Mouse (Mus musculus) Muller cell, postnatal 12 days (primary cell): Measurements from ENCODE around the gene Acsf3.

Experiments
- DNase-seq: peaks from one replicate; pipeline ENCODE4 v3.0.0-alpha.2; 2015; ENCODE audit errors: inconsistent ontology term

Gene Acsf3

GRCm38 (mm10) chr8:122851692-122852545 lies 76.6 kb downstream of the Acsf3 start:
- DNase-seq: peak; percentile 72

- DNase-seq: no peak
Observed at GRCm38 (mm10) chr8:122852546-122852905, 77.2 kb downstream of the Acsf3 start.

- DNase-seq: peak; percentile 56
Observed at GRCm38 (mm10) chr8:122853340-122853771, 78.1 kb downstream of the Acsf3 start.

- DNase-seq: no peak
Observed at GRCm38 (mm10) chr8:122854388-122854787, 79.1 kb downstream of the Acsf3 start.

DNA sequence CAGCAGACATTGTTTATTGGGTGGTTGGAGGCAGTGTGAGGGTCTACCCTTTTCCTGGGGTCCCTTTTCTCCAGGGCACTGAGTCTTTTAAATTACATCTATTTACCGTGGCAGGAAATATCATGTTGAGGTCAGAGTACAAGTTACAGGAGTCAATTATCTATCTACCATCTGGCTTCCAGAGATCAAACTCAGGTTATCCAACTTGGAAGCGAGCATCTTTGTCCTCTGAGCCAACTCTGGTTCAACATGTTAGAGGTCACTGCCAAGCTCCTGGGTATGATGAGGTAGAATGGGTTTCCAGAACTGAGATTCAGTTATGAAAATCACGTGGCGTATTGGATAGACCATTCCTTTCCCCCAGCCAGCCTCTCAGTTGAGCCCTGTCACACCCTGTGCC lies 79.8 kb downstream of the Acsf3 start:
- DNase-seq: no peak

- DNase-seq: no peak
Observed at GRCm38 (mm10) chr8:122856288-122856687, 81.0 kb downstream of the Acsf3 start.

DNA sequence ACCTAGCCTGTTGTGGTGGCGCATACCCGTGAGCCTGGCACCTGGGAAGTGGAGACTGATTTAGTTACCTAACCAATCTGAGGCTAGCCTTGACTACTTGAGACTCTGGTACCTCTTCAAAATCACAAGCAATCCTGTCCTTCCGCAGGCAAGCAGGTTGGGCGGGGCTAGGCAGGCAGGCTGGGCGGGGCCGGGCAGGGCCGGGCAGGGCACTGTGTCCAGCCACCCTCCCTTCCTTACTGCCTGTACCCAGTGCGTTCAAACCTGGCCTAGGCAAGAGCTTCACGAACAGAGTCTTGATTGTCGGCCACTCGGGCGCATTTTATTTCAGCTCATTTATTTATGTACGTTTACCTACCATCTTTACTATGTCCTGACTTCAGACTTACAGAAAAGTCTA lies 84.6 kb downstream of the Acsf3 start:
- no peak for DNase-seq

- DNase-seq: peak; percentile 39
Observed at GRCm38 (mm10) chr8:122864719-122865129, 89.4 kb downstream of the Acsf3 start.

DNA sequence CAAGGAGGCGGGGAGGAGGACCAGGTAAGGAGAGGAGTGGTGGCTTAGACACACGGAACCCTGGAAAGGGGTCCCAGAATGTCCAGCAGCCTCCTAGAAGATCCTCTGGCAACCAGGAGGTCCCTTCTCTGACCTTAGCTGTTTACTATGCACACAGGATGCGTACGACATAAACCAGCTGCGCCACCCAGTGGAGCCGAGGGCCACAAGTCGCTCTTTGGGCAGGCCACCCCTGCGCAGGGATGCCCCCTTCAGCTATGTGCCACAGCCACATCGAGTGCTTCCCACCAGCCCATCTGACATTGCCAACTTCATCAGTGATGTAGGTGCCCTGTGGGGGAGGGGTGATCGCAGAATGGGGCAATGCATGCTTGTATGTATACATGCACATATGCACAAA lies 90.2 kb downstream of the Acsf3 start:
- DNase-seq: no peak

GRCm38 (mm10) chr8:122866231-122866630 lies 90.9 kb downstream of the Acsf3 start:
- no peak for DNase-seq
